Mouse (Mus musculus): Measurements from ENCODE around the gene Vmn1r193.

- TF ChIP-seq EP300 (IDR thresholded peaks at IDR 0.05; ENCODE audit: low read depth) (no peak), CTCF (IDR thresholded peaks at IDR 0.05; ENCODE audit: low read depth) (no peak)
These were observed 31.9 kb downstream of the Vmn1r193 start, which contains the start of gene Vmn1r192 for GRCm38 (mm10) chr13:22191041-22191440.
